Mouse (Mus musculus) liver, adult 2 months (tissue): ENCODE measurements around the gene Celf6.

Experiments used
- CTCF ChIP-seq: fragments of 200-500 bp; IDR thresholded peaks from 2 replicates; pipeline ENCODE4 v1.5.1; 2011; ENCODE audit warnings: low read depth, low read length, control low read depth
- POLR2A ChIP-seq: fragments of 200-500 bp; IDR thresholded peaks from 2 replicates; pipeline ENCODE4 v1.6.1; 2011; ENCODE audit warnings: low read length, control low read depth; ENCODE audit not compliant: insufficient read depth; ENCODE audit errors: extremely low read depth

DNA sequence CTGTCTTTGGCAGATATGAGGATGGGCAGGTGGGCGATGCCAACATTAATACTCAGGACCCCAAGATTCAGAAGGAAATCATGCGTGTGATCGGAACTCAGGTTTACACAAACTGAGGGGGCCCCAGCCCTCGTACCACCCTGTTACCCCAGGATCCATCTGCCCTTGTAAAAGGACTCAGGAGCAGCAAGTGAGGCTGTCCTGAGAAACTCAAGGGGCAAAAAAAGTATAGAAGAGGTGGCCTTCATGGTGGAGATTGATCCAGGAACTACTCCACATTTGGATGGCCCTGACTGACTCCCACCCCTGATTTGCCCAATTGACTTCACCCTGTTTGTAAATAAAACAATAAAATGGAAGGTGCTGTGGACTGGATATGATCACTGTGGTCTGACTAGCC lies 72.2 kb downstream of the Celf6 start:
- no peak for TF ChIP-seq CTCF
- no peak for TF ChIP-seq POLR2A
